Mouse (Mus musculus) heart, adult 2 months (tissue): ENCODE data around the gene Plekhm3. TPM values are rescaled to one million over a fixed set of nuclear protein-coding genes. Genes with fewer than 3 reads are reported as not detected.
A peak's percentile ranks its signal among the peaks of the same experiment; 100 is the strongest.

Experiments
- DNase-seq, 2 experiments: peaks; one replicate each; pipeline ENCODE4 v3.0.0; 2021
- H3K27ac ChIP-seq: fragments of 200-600 bp; 2 replicates; pipeline ENCODE4 v1.8.1; 2022
- H3K27me3 ChIP-seq: fragments of 200-500 bp; 2 replicates; pipeline ENCODE4 v1.6.1; 2012; ENCODE audit warnings: mild to moderate bottlenecking, low read length, inconsistent platforms, mixed read lengths; ENCODE audit not compliant: control insufficient read depth, insufficient read depth
- H3K36me3 ChIP-seq: fragments of 200-500 bp; 2 replicates; pipeline ENCODE4 v1.6.1; 2012; ENCODE audit warnings: low read length, inconsistent platforms; ENCODE audit not compliant: control insufficient read depth, insufficient read depth
- H3K4me1 ChIP-seq: fragments of 200-500 bp; 2 replicates; pipeline ENCODE4 v1.6.1; 2011; ENCODE audit warnings: low read length; ENCODE audit not compliant: control insufficient read depth, insufficient read depth
- H3K4me3 ChIP-seq: fragments of 200-600 bp; 2 replicates; pipeline ENCODE4 v1.8.1; 2022
- H3K79me2 ChIP-seq: fragments of 200-500 bp; replicated peaks from 2 replicates; pipeline ENCODE4 v1.6.1; 2012; ENCODE audit warnings: mild to moderate bottlenecking, inconsistent platforms, low read length, moderate library complexity, mixed read lengths; ENCODE audit not compliant: control insufficient read depth, insufficient read depth
- H3K9ac ChIP-seq: fragments of 200-500 bp; 2 replicates; pipeline ENCODE4 v1.6.1; 2012; ENCODE audit warnings: low read depth, mild to moderate bottlenecking, control low read depth, inconsistent platforms, low read length, mixed read lengths
- CTCF ChIP-seq: fragments of 200-600 bp; IDR thresholded peaks from 2 replicates; pipeline ENCODE4 v1.8.1; 2022; ENCODE audit warnings: antibody characterized with exemption, mild to moderate bottlenecking, moderate library complexity
- EP300 ChIP-seq: fragments of 200-500 bp; IDR thresholded peaks from 2 replicates; pipeline ENCODE4 v1.6.1; 2011; ENCODE audit warnings: low read depth, low read length, control low read depth; ENCODE audit not compliant: insufficient read depth
- POLR2A ChIP-seq: fragments of 200-500 bp; IDR thresholded peaks from 2 replicates; pipeline ENCODE4 v1.6.1; 2011; ENCODE audit warnings: mild to moderate bottlenecking, low read depth, low read length, control low read depth; ENCODE audit not compliant: insufficient read depth
- WGBS: fragments of 180-500 bp; shearing (Covaris S2); methylation state at CpG from one replicate; pipeline ENCODE4 v1.1.7; 2018; 5-methylcytosine and 5-hydroxymethylcytosine counted together
- intact Hi-C: fragments of 180-260 bp; cut with DNase I; formaldehyde crosslinking; loops from one replicate; pipeline ENCODE4 v1.15.1; 2025
- polyA plus RNA-seq: library from polyadenylated mRNA; depleted of rRNA; stranded (reverse); fragments of >200 nt; gene quantifications from 2 replicates; pipeline ENCODE4 v1.2.3, GENCODE M21; 2012
- total RNA-seq, 2 experiments: library from RNA; stranded (reverse); gene quantifications; 2 replicates each; pipeline ENCODE4 v1.2.3; 2021

The Plekhm3 gene
- total and polyA plus RNA-seq, 3 experiments: 3.3 to 6.9 (median 6.8) TPM

GRCm38 (mm10) chr1:64790806-64791790, 165.5 kb downstream of the Plekhm3 start:
- peaks cover 17% of the 10 kb centered on the region for H3K4me1 ChIP-seq
- H3K36me3 ChIP-seq: peaks cover 2% of the 10 kb centered on the region
- no peaks in the 10 kb centered on the region for H3K27me3 ChIP-seq
- H3K27ac ChIP-seq: peak overlapping the region; percentile 32
- no peak for TF ChIP-seq EP300
- TF ChIP-seq CTCF: no peak
- no peak for TF ChIP-seq POLR2A
- no peaks in the 10 kb centered on the region for H3K79me2 ChIP-seq
- 39% methylated on average over 9 of the region's 9 CpGs for WGBS
- intact Hi-C loops: loop anchor here (5.0 to 10.0 kb wide), 2 partner anchors 54 to 124 kb away; partner anchors contain the start of gene Fzd5
- peak; percentile 46 to 48 for DNase-seq
- H3K9ac ChIP-seq: no peak overlapping the region
- H3K4me3 ChIP-seq: no peak overlapping the region

- Histone ChIP-seq H3K4me1 (peaks cover 10% of the 10 kb centered on the region), H3K36me3 (no peaks in the 10 kb centered on the region; the same call in 1 of the 2 replicates), H3K9ac (no peak overlapping the region), H3K4me3 (no peak overlapping the region), H3K27me3 (no peaks in the 10 kb centered on the region), H3K27ac (no peak overlapping the region), H3K79me2 (no peaks in the 10 kb centered on the region)
- DNase-seq: no peak
- WGBS: 66% methylated on average over 6 of the region's 6 CpGs
- TF ChIP-seq POLR2A: no peak
- no peak for TF ChIP-seq CTCF
- no peak for TF ChIP-seq EP300
- intact Hi-C loops: no loop called here
Observed at GRCm38 (mm10) chr1:64787701-64788515, 168.7 kb downstream of the Plekhm3 start.

GRCm38 (mm10) chr1:64779863-64780262, 176.8 kb downstream of the Plekhm3 start:
- no peak for DNase-seq
- Histone ChIP-seq H3K27me3 (no peaks in the 10 kb centered on the region), H3K36me3 (no peaks in the 10 kb centered on the region), H3K79me2 (no peaks in the 10 kb centered on the region), H3K4me1 (no peaks in the 10 kb centered on the region), H3K4me3 (no peak overlapping the region), H3K9ac (no peak overlapping the region), H3K27ac (no peak overlapping the region)
- intact Hi-C loops: no loop called here
- 79% methylated on average over 12 of the region's 12 CpGs for WGBS
- TF ChIP-seq EP300: no peak

GRCm38 (mm10) chr1:64779415-64779814, 177.2 kb downstream of the Plekhm3 start:
- 82% methylated on average over 5 of the region's 5 CpGs for WGBS
- DNase-seq: no peak
- TF ChIP-seq CTCF (no peak), EP300 (no peak), POLR2A (no peak)
- H3K27me3 ChIP-seq: no peaks in the 10 kb centered on the region
- intact Hi-C loops: no loop called here
- no peak overlapping the region for H3K27ac ChIP-seq
- no peaks in the 10 kb centered on the region for H3K36me3 ChIP-seq
- H3K4me3 ChIP-seq: no peak overlapping the region
- H3K79me2 ChIP-seq: no peaks in the 10 kb centered on the region
- H3K9ac ChIP-seq: no peak overlapping the region
- H3K4me1 ChIP-seq: no peaks in the 10 kb centered on the region

GRCm38 (mm10) chr1:64773305-64773704, 183.3 kb downstream of the Plekhm3 start:
- TF ChIP-seq CTCF (no peak), POLR2A (no peak), EP300 (no peak)
- no peaks in the 10 kb centered on the region for H3K36me3 ChIP-seq
- no peak for DNase-seq
- H3K4me3 ChIP-seq: no peak overlapping the region
- no peak overlapping the region for H3K9ac ChIP-seq
- intact Hi-C loops: no loop called here
- no peaks in the 10 kb centered on the region for H3K27me3 ChIP-seq
- H3K27ac ChIP-seq: no peak overlapping the region
- H3K79me2 ChIP-seq: no peaks in the 10 kb centered on the region
- 87% methylated on average over 4 of the region's 4 CpGs for WGBS
- no peaks in the 10 kb centered on the region for H3K4me1 ChIP-seq

GRCm38 (mm10) chr1:64770169-64770568, 186.5 kb downstream of the Plekhm3 start:
- 27% methylated on average over 6 of the region's 6 CpGs for WGBS
- no peak for DNase-seq
- intact Hi-C loops: no loop called here
- Histone ChIP-seq H3K79me2 (no peaks in the 10 kb centered on the region), H3K4me3 (no peak overlapping the region), H3K27ac (no peak overlapping the region), H3K36me3 (no peaks in the 10 kb centered on the region), H3K4me1 (no peaks in the 10 kb centered on the region), H3K27me3 (no peaks in the 10 kb centered on the region), H3K9ac (no peak overlapping the region)
- TF ChIP-seq EP300: no peak
- no peak for TF ChIP-seq CTCF
- TF ChIP-seq POLR2A: no peak
